1 mouse cellular context compared by ENCODE assay signal in the genomic region with DNA sequence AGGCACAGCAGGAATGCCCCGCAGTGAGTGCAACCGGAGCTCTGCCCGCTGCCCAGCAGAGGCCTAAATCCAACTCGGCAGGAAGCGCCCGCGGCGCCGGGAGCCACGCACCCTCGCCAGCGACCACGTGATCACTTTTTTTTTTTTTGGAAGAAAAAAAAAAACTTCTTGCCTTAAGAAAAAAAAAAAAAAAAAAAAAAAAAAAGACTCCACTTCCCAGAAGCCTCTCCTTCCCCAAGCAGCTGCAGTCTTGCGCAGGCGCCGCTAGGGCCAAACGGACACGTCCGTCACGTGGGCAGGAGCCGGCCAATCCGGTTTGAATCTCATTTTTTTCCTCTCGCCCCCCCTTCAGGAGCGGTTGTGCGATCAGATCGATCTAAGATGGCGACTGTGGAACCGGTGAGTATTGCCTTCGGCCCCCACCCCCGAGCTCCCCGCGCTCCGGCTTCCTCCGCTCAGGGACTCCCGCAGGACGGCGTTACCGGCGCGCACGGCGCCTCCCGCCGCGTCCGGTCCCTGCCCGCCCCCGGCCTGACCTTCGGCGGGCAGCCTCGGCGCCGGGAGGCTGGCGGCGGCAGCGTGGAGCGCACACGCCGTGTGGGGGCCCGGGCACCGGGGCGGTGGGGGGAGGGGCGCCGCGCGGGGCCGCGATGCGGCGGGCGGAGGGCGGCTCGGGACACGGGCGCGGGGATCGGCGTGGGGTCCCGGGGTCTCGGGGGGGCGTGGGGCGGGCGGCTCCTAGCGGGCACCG.
TF ChIP-seq lines count a peak whose summit lies in the region.

No protein-coding gene starts in this region.

TF ChIP-seq in CH12.LX, 34 proteins besides CTCF, POLR2A, EP300 and RAD21 (continued from another document):
- peak; percentile 92 for TF ChIP-seq POLR2AphosphoS2 (IDR thresholded peaks at IDR 0.05; ENCODE audit: low read depth, low read length)
- TF ChIP-seq TCF12 (IDR thresholded peaks at IDR 0.05; ENCODE audit: low read depth, low read length): peak; percentile 86
- no peak for TF ChIP-seq RCOR1 (conservative IDR thresholded peaks at IDR 0.05; ENCODE audit: low read depth, low read length)
- peak; percentile 31 for TF ChIP-seq CHD2 (IDR thresholded peaks at IDR 0.05; ENCODE audit: low read length)
- no peak for TF ChIP-seq PAX5 (IDR thresholded peaks at IDR 0.05; ENCODE audit: low read length)
- TF ChIP-seq GABPA (IDR thresholded peaks at IDR 0.05; ENCODE audit: insufficient replicate concordance, low read depth, low read length): no peak; the same call in 1 of the 2 replicates
- peak; percentile 95 for TF ChIP-seq TBP (conservative IDR thresholded peaks at IDR 0.05; ENCODE audit: low read depth, low read length)
- TF ChIP-seq MAFK (IDR thresholded peaks at IDR 0.05; ENCODE audit: insufficient replicate concordance, low read length): no peak; the same call in 1 of the 2 replicates
- TF ChIP-seq ELF1 (IDR thresholded peaks at IDR 0.05; ENCODE audit: low read depth, low read length): peak; percentile 91
- peak; percentile 96; the same call in 1 of the 2 replicates for TF ChIP-seq UBTF (IDR thresholded peaks at IDR 0.05; ENCODE audit: low read depth, low read length)
- peak; percentile 100 for TF ChIP-seq ZNF384 (IDR thresholded peaks at IDR 0.05; ENCODE audit: low read depth, low read length)
- peak; percentile 87 for TF ChIP-seq MXI1 (IDR thresholded peaks at IDR 0.05; ENCODE audit: low read depth, low read length)
- TF ChIP-seq USF1 (IDR thresholded peaks at IDR 0.05; ENCODE audit: low read depth, low read length): peak; percentile 99
- TF ChIP-seq SIN3A (IDR thresholded peaks at IDR 0.05; ENCODE audit: low read length): peak; percentile 97
- peak; percentile 68 for TF ChIP-seq ETS1 (conservative IDR thresholded peaks at IDR 0.05; ENCODE audit: low read depth, low read length)
- peak; percentile 92 for TF ChIP-seq NRF1 (IDR thresholded peaks at IDR 0.05; ENCODE audit: low read depth, low read length)
- TF ChIP-seq JUND (conservative IDR thresholded peaks at IDR 0.05; ENCODE audit: low read depth, low read length): no peak
- peak; percentile 99 for TF ChIP-seq MYC (IDR thresholded peaks at IDR 0.05; ENCODE audit: low read depth, low read length)
- TF ChIP-seq KAT2A (IDR thresholded peaks at IDR 0.05; ENCODE audit: insufficient replicate concordance, low read length): peak; percentile 92; the same call in 1 of the 2 replicates
- peak; percentile 98 for TF ChIP-seq NELFE (IDR thresholded peaks at IDR 0.05; ENCODE audit: low read depth, low read length)
- peak; percentile 82; the same call in 1 of the 2 replicates for TF ChIP-seq IRF4 (IDR thresholded peaks at IDR 0.05; ENCODE audit: low read depth, low read length)
- peak; percentile 85 for TF ChIP-seq BHLHE40 (IDR thresholded peaks at IDR 0.05; ENCODE audit: low read depth, low read length)
- peak; percentile 72; the same call in 1 of the 2 replicates for TF ChIP-seq ZKSCAN1 (IDR thresholded peaks at IDR 0.05; ENCODE audit: borderline replicate concordance, low read depth, low read length)
- TF ChIP-seq HCFC1 (IDR thresholded peaks at IDR 0.05; ENCODE audit: low read depth, low read length): peak; percentile 99
- TF ChIP-seq MAZ (IDR thresholded peaks at IDR 0.05; ENCODE audit: low read depth, low read length): peak; percentile 100
